ENCODE assay signal across 16 mouse cellular contexts in genomic region chr16:33414191-33414590, GRCm38 (mm10). TPM values are rescaled to one million over a fixed set of nuclear protein-coding genes. Genes with fewer than 3 reads are reported as not detected.
DNase-seq lines count a peak whose midpoint lies in the region; ATAC-seq and TF ChIP-seq lines count a peak whose summit lies in the region.
"Had no signal": no experiment of that assay in that cellular context is flagged by ENCODE, and none has a peak within 500 bp of the region (broad histone marks: within the 10 kb centered on the region; RNA-seq: fewer than 3 reads in every experiment).

No protein-coding gene starts in this region.

- no peaks in the 10 kb centered on the region for H3K36me3 ChIP-seq in heart, embryonic 11.5 days (ENCODE audit: control insufficient read depth, insufficient read depth, low read length)
- H3K36me3 ChIP-seq in midbrain, postnatal 0 days (ENCODE audit: insufficient read depth, low read length) = no peaks in the 10 kb centered on the region
- H3K36me3 ChIP-seq: embryonic facial prominence, embryonic 15.5 days; hindbrain, embryonic 10.5 days; midbrain, embryonic 13.5 days had no signal

- no peak overlapping the region for H3K9ac ChIP-seq in heart, embryonic 11.5 days (ENCODE audit: low read depth, low read length)
- no peak overlapping the region for H3K9ac ChIP-seq in midbrain, postnatal 0 days (replicated peaks; ENCODE audit: low read length, poor library complexity, severe bottlenecking)
- H3K9ac ChIP-seq: embryonic facial prominence, embryonic 15.5 days; forebrain, embryonic 13.5 days; midbrain, embryonic 13.5 days had no signal

- intact Hi-C loops in left cerebral cortex, postnatal 4 days (cut with DNase I) = no loop called here
- intact Hi-C loops in left cerebral cortex, postnatal 25 days (cut with DNase I) = no loop called here

- no peaks in the 10 kb centered on the region for H3K27me3 ChIP-seq in heart, embryonic 11.5 days (ENCODE audit: control insufficient read depth, insufficient read depth, low read length)
- H3K27me3 ChIP-seq in midbrain, postnatal 0 days (ENCODE audit: insufficient read depth, low read length) = no peaks in the 10 kb centered on the region
- H3K27me3 ChIP-seq: embryonic facial prominence, embryonic 15.5 days; forebrain, embryonic 13.5 days; midbrain, embryonic 13.5 days had no signal

- no peak overlapping the region for H3K4me3 ChIP-seq in heart, embryonic 11.5 days (ENCODE audit: low read depth, low read length)
- no peak overlapping the region for H3K4me3 ChIP-seq in midbrain, postnatal 0 days (ENCODE audit: low read depth, low read length)
- H3K4me3 ChIP-seq: embryonic facial prominence, embryonic 15.5 days; forebrain, embryonic 13.5 days; hindbrain, embryonic 10.5 days; midbrain, embryonic 13.5 days had no signal

- H3K27ac ChIP-seq in heart, embryonic 11.5 days (ENCODE audit: low read depth, low read length) = peak overlapping the region; percentile 11; the same call in 1 of the 2 replicates
- no peak overlapping the region for H3K27ac ChIP-seq in midbrain, postnatal 0 days (ENCODE audit: low read depth, low read length)
- H3K27ac ChIP-seq: embryonic facial prominence, embryonic 15.5 days; forebrain, embryonic 13.5 days; hindbrain, embryonic 10.5 days; midbrain, embryonic 13.5 days had no signal

- H3K4me1 ChIP-seq in heart, embryonic 11.5 days (ENCODE audit: control insufficient read depth, insufficient read depth, low read length) = peaks cover 16% of the 10 kb centered on the region
- peaks cover 3% of the 10 kb centered on the region; the same call in 1 of the 2 replicates for H3K4me1 ChIP-seq in midbrain, postnatal 0 days (ENCODE audit: insufficient read depth, low read length)

- 73% methylated on average over 5 of the region's 5 CpGs for WGBS in heart, embryonic 11.5 days (ENCODE audit: insufficient replicate concordance)
- WGBS in midbrain, postnatal 0 days = 83% methylated on average over 5 of the region's 5 CpGs

- no peak for TF ChIP-seq CTCF in midbrain, postnatal 0 days (IDR thresholded peaks at IDR 0.05)

- DNase-seq in gastrocnemius, adult 18-20 months (ENCODE audit: low spot score) = peak; percentile 22
- DNase-seq in gastrocnemius, adult 8-10 months (ENCODE audit: low spot score in 2 of 2) = no peak
- peak; percentile 15 to 22 for DNase-seq in left cerebral cortex, adult 18-20 months (ENCODE audit: low spot score in 2 of 2)
- DNase-seq in left cerebral cortex, postnatal 4 days = no peak
- DNase-seq in left cerebral cortex, postnatal 25 days (ENCODE audit: low spot score in 2 of 2) = peak; percentile 23 to 71
- no peak for DNase-seq in T-cell, adult 2 months (ENCODE audit: low spot score)
- no peak for DNase-seq in midbrain, postnatal 0 days (ENCODE audit: low spot score)
- DNase-seq: kidney, adult 18-20 months; lung, postnatal 10 days; spleen, adult 18-20 months had no signal

- no peaks in the 10 kb centered on the region for H3K9me3 ChIP-seq in heart, embryonic 11.5 days (replicated peaks; ENCODE audit: control insufficient read depth, low read length)
- no peaks in the 10 kb centered on the region for H3K9me3 ChIP-seq in midbrain, postnatal 0 days (ENCODE audit: low read length)
- H3K9me3 ChIP-seq: embryonic facial prominence, embryonic 15.5 days; forebrain, embryonic 13.5 days; hindbrain, embryonic 10.5 days; midbrain, embryonic 13.5 days had no signal

- no peak overlapping the region for H3K4me2 ChIP-seq in heart, embryonic 11.5 days
- no peak overlapping the region for H3K4me2 ChIP-seq in midbrain, postnatal 0 days (ENCODE audit: low read depth, low read length, poor library complexity, severe bottlenecking)
- H3K4me2 ChIP-seq: embryonic facial prominence, embryonic 15.5 days; forebrain, embryonic 13.5 days; liver, embryonic 11.5 days; midbrain, embryonic 13.5 days had no signal

- ATAC-seq in heart, embryonic 11.5 days (replicated peaks; ENCODE audit: insufficient number of reproducible peaks, low FRiP score, low TSS enrichment) = no peak
- no peak for ATAC-seq in midbrain, postnatal 0 days (ENCODE audit: low FRiP score)
- ATAC-seq: forebrain, embryonic 13.5 days; midbrain, embryonic 13.5 days had no signal

RNA-seq across cellular contexts. Expression of gene Zfp148, which starts 33.6 kb away (rescaled TPM):
- 10 to 100 TPM; 23.2 to 27.6 TPM for total RNA-seq in gastrocnemius, adult 18-20 months (2021)
- total RNA-seq in gastrocnemius, adult 8-10 months (2022) = 10 to 100 TPM; 21.7 to 33.4 (median 27.0) TPM
- 100 to 1,000 TPM; 181 to 182 TPM for total RNA-seq in left cerebral cortex, adult 18-20 months (2021)
- 10 to 100 TPM; 91.9 to 99.8 TPM for total RNA-seq in left cerebral cortex, postnatal 4 days (2021)
- polyA plus RNA-seq in heart, embryonic 11.5 days (2014; fragmentation: Nextera tagmentation; extraction: Ambion mirVana) = 37.8 and 39.2 TPM in 2 replicates
- total RNA-seq in left cerebral cortex, postnatal 25 days (2021) = 100 to 1,000 TPM; 142 to 153 TPM
- total RNA-seq in midbrain, postnatal 0 days (2014; rRNA removed) = 29.0 and 39.4 TPM in 2 replicates
- polyA plus RNA-seq in midbrain, postnatal 0 days (2015; fragmentation: Nextera tagmentation; extraction: Ambion mirVana) = 39.1 and 44.2 TPM in 2 replicates

Comparison
In these comparisons a context has a peak if more than half of its experiments do, and no peak if none do; other contexts are left out.
1. DNase-seq: peak in gastrocnemius, adult 18-20 months (single experiment), left cerebral cortex, adult 18-20 months (2 of 2) and left cerebral cortex, postnatal 25 days (2 of 2); none in gastrocnemius, adult 8-10 months (0 of 2), left cerebral cortex, postnatal 4 days (single experiment), T-cell, adult 2 months (single experiment) and midbrain, postnatal 0 days (single experiment).